Mouse (Mus musculus) lung, postnatal 0 days (tissue): ENCODE data around the gene Rnf157.

Source experiments
- CTCF ChIP-seq: IDR thresholded peaks from 2 replicates; pipeline ENCODE4 v1.5.1; 2016; ENCODE audit warnings: antibody characterized with exemption, mild to moderate bottlenecking
- EP300 ChIP-seq: IDR thresholded peaks from 2 replicates; pipeline ENCODE4 v1.6.1; 2016; ENCODE audit warnings: antibody characterized with exemption, mild to moderate bottlenecking, control low read depth

GRCm38 (mm10) chr11:116412904-116413630 is at the start of gene Rnf157:
- no peak for TF ChIP-seq CTCF
- no peak for TF ChIP-seq EP300
